Mouse (Mus musculus) forebrain, embryonic 14.5 days (tissue): ENCODE data around the gene Crocc. TPM values are rescaled to one million over a fixed set of nuclear protein-coding genes. Genes with fewer than 3 reads are reported as not detected.
A peak's percentile ranks its signal among the peaks of the same experiment; 100 is the strongest.

Experiments
- ATAC-seq: fragments of 200-750 bp; cut with Nextera tagmentation; 2 replicates; pipeline ENCODE4 v1.8.0; 2017; ENCODE audit warnings: mild to moderate bottlenecking, moderate library complexity
- DNase-seq: peaks from one replicate; pipeline ENCODE4 v3.0.0-alpha.2; 2015; ENCODE audit warnings: low spot score
- H3K27ac ChIP-seq: fragments of 300-500 bp; sonication (generic); 2 replicates; pipeline ENCODE4 v1.5.1; 2014; ENCODE audit warnings: low read depth, mild to moderate bottlenecking, control low read depth, low read length, moderate library complexity
- H3K27me3 ChIP-seq: fragments of 300-500 bp; sonication (generic); replicated peaks from 2 replicates; pipeline ENCODE4 v1.6.1; 2014; ENCODE audit warnings: low read length, control low read depth, mixed read lengths; ENCODE audit not compliant: control insufficient read depth, insufficient read depth
- H3K36me3 ChIP-seq: fragments of 300-500 bp; sonication (generic); 2 replicates; pipeline ENCODE4 v1.6.1; 2014; ENCODE audit warnings: low read length, control low read depth; ENCODE audit not compliant: control insufficient read depth, insufficient read depth
- H3K4me1 ChIP-seq: fragments of 300-500 bp; sonication (generic); 2 replicates; pipeline ENCODE4 v1.6.1; 2014; ENCODE audit warnings: antibody characterized with exemption, low read length, control low read depth; ENCODE audit not compliant: control insufficient read depth, insufficient read depth
- H3K4me2 ChIP-seq: fragments of 300-500 bp; sonication (generic); 2 replicates; pipeline ENCODE4 v1.6.1; 2014; ENCODE audit warnings: mild to moderate bottlenecking, control low read depth, low read length
- H3K4me3 ChIP-seq: fragments of 300-500 bp; sonication (generic); 2 replicates; pipeline ENCODE4 v1.5.1; 2014; ENCODE audit warnings: low read depth, low read length, control low read depth
- H3K9ac ChIP-seq: fragments of 300-500 bp; sonication (generic); 2 replicates; pipeline ENCODE4 v1.6.1; 2014; ENCODE audit warnings: mild to moderate bottlenecking, low read length, control low read depth, moderate library complexity
- H3K9me3 ChIP-seq: fragments of 300-500 bp; sonication (generic); replicated peaks from 2 replicates; pipeline ENCODE4 v1.6.1; 2016; ENCODE audit warnings: low read length, control low read depth, mixed read lengths; ENCODE audit not compliant: control insufficient read depth
- WGBS: fragments of 180-500 bp; shearing (Covaris S2); extraction: QIAGEN DNeasy Blood & Tissue Kit; methylation state at CpG from one replicate; pipeline ENCODE4 v1.1.7; 2014; 5-methylcytosine and 5-hydroxymethylcytosine counted together
- polyA plus RNA-seq: library from polyadenylated mRNA; unstranded; fragments of >200 nt; fragmentation: Nextera tagmentation; extraction: Ambion mirVana; gene quantifications from 2 replicates; pipeline ENCODE4 v1.2.1, GENCODE M21; 2014

Crocc gene
- polyA plus RNA-seq, 1 experiment from 2014 or later = 7.8 TPM

DNA sequence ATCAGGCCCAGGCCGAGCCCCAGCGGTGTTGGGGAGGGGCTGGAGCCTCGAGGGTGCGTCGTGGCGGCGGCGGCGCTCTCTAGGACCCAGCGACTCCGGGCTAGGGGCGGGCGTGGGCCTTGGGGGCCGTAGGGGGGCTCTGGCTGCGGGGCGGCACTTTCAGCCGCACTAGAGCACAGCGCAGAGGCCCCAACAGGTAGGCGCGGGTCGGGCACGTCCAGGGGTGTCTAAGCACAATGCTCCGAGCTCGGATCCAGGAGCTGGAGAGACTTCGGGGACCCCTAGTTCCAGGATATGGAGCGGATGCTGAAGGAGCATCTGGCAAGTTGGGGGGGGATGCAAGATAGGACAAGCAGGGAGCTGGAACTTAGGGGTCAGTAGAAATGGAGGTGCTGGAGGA, 49.8 kb downstream of the Crocc start:
- peak; percentile 87 for ATAC-seq
- DNase-seq = peak; percentile 82
- Histone ChIP-seq H3K27me3 (no peaks in the 10 kb centered on the region), H3K4me3 (peak overlapping the region; percentile 86), H3K9ac (peak overlapping the region; percentile 97), H3K4me1 (peaks cover 20% of the 10 kb centered on the region), H3K27ac (peak overlapping the region; percentile 89), H3K36me3 (peaks cover 51% of the 10 kb centered on the region), H3K9me3 (no peaks in the 10 kb centered on the region), H3K4me2 (peak overlapping the region; percentile 75)
- under 1% methylated on average over 26 of the region's 26 CpGs for WGBS

DNA sequence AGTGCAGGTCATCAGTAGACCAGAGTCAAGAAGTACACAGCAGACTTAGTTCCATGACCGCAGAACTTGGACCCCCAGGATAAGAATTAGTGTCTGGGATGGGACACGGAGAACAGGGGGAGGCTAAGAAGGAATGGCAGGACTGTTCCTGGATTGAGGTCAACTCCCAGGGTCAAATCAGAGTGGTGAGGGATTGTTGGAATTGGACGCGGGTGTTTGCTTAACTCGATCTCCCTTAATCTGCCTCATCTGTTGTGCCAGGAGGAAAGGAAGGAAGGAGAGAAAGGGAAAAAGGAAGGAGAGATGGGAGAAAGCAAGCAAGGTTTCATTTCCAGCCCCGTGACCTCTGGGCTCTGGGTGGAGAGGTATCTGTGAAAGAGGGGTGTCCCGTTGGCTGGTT, 50.2 kb downstream of the Crocc start, which contains the start of gene Mfap2:
Mfap2 (plus strand) TSS at position 301 of the 400 bp plus-strand sequence.
- Histone ChIP-seq H3K9ac (peak within 1 kb of the TSS; percentile 97), H3K27ac (peak within 1 kb of the TSS; percentile 89), H3K4me2 (peak within 1 kb of the TSS; percentile 75), H3K27me3 (no peaks in the 10 kb centered on the region), H3K4me1 (peaks cover 20% of the 10 kb centered on the region), H3K4me3 (peak within 1 kb of the TSS; percentile 86), H3K36me3 (peaks cover 51% of the 10 kb centered on the region), H3K9me3 (no peaks in the 10 kb centered on the region)
- WGBS = 18% methylated on average over 7 of the region's 7 CpGs
- DNase-seq (no peak), ATAC-seq (no peak)

DNA sequence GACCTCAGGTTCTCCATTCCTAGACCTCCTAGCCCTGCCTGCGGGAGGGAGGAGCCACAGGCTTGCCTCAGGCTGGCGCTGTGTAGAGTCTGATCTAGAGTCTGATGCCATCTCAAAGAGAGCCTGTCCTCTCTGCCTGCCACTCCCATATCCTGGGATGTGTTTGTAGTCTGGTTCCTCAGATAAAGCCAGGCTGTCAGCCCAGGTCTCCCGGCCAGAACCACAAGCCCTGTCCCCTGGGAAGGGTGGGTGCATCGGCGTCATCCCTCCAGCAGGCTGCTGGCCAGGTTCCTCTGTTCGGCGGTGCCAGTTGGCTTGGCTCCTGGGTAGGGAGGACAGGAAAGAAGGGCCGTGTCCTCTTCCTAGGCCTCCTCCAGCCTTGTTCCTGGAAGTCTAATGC, 52.3 kb downstream of the Crocc start:
- WGBS = 81% methylated on average over 8 of the region's 8 CpGs
- ATAC-seq (no peak), DNase-seq (no peak)
- Histone ChIP-seq H3K9ac (no peak overlapping the region), H3K4me2 (no peak overlapping the region), H3K27ac (no peak overlapping the region; the same call in 1 of the 2 replicates), H3K4me1 (peaks cover 20% of the 10 kb centered on the region), H3K27me3 (no peaks in the 10 kb centered on the region), H3K36me3 (peaks cover 51% of the 10 kb centered on the region), H3K9me3 (no peaks in the 10 kb centered on the region), H3K4me3 (no peak overlapping the region)

DNA sequence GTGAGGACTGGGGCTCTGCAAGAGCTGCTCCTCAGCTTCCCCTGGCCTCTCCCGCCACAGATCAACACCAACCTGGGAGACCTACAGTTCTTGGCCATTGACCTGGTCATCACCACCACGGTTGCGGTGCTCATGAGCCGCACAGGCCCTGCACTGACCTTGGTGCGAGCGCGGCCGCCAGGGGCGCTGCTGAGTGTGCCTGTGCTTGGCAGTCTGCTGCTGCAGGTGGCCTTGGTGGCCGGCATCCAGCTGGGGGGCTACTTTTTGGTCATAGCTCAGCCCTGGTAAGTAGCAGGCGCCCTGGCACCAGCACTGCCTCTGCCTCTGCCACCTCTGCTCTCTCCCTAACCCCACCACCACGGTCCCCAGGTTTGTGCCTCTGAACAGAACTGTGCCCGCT, 54.4 kb downstream of the Crocc start:
- WGBS = 78% methylated on average over 13 of the region's 13 CpGs
- no peak overlapping the region for H3K4me3 ChIP-seq
- H3K27me3 ChIP-seq = no peaks in the 10 kb centered on the region
- H3K9me3 ChIP-seq = no peaks in the 10 kb centered on the region
- H3K27ac ChIP-seq = no peak overlapping the region
- no peak overlapping the region for H3K9ac ChIP-seq
- peaks cover 5% of the 10 kb centered on the region; the same call in 1 of the 2 replicates for H3K4me1 ChIP-seq
- ATAC-seq = no peak
- H3K36me3 ChIP-seq = peaks cover 70% of the 10 kb centered on the region
- no peak overlapping the region for H3K4me2 ChIP-seq
- no peak for DNase-seq

DNA sequence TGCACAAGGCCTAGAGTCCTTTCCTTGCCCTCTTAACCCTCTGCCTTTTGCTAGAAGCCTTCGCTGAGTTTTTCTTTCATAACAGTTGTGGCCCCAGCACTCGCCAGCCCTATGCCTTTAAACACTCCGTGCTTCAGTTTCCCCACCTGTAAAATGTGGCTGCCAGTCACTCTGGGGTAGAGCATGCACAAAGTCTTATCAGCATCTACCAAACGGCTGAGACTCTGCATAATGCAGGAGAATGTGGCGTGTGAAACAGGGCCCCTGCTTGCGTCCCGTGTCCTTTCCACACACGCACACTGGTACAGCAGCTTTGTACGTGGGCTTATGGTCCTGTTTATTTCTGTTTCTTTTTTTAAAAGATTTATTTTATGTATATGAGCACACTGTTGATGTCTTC, 63.5 kb downstream of the Crocc start:
- H3K4me1 ChIP-seq = no peaks in the 10 kb centered on the region
- no peak for ATAC-seq
- no peak overlapping the region for H3K9ac ChIP-seq
- DNase-seq = no peak
- H3K9me3 ChIP-seq = no peaks in the 10 kb centered on the region
- no peaks in the 10 kb centered on the region for H3K27me3 ChIP-seq
- H3K36me3 ChIP-seq = peaks cover 96% of the 10 kb centered on the region
- H3K27ac ChIP-seq = no peak overlapping the region
- H3K4me3 ChIP-seq = no peak overlapping the region
- no peak overlapping the region for H3K4me2 ChIP-seq
- 95% methylated on average over 9 of the region's 9 CpGs for WGBS

DNA sequence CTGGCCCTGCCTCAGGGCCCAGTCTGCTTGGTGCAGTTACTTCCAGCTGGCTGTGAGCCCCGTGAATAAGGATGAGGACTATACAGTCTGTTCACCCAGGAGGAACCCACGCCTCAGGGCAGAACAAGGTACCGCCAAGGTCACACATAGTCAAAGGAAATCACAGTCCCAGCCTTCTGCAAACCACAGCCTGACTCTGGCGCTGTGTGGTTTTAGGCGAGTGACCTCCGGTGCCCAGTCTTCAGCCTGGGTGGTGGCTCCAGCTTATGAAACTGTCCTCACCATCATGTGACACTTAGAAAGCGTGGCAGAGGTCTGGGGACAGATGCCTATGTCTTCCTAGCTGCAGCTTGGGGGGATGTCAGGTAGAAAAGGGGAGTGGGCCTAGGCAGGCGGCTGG, 64.5 kb downstream of the Crocc start:
- Histone ChIP-seq H3K4me1 (no peaks in the 10 kb centered on the region), H3K27ac (no peak overlapping the region), H3K36me3 (peaks cover 86% of the 10 kb centered on the region), H3K4me2 (no peak overlapping the region), H3K9me3 (no peaks in the 10 kb centered on the region), H3K9ac (no peak overlapping the region), H3K27me3 (no peaks in the 10 kb centered on the region), H3K4me3 (no peak overlapping the region)
- ATAC-seq = no peak
- 89% methylated on average over 8 of the region's 8 CpGs for WGBS
- no peak for DNase-seq

DNA sequence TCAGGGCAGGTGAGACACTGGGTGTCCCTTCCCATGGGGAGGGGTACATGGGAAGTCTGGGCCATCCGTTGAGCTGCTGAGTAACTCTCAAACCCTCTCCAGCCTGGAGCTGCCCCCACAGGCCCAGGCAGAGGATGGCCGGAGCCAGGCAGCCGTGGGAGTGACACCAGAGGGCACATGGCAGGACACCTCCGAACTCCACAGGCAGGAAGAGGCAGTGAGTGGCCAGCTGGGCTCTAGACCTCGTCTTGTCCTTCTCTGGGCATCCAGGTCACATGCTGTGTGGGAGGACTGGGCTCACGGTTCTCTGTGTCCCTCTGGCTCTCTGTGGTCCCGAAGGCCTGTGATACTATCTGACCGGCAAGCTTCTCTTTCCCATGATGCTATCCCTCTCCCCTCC, 66.5 kb downstream of the Crocc start:
- 89% methylated on average over 8 of the region's 8 CpGs for WGBS

DNA sequence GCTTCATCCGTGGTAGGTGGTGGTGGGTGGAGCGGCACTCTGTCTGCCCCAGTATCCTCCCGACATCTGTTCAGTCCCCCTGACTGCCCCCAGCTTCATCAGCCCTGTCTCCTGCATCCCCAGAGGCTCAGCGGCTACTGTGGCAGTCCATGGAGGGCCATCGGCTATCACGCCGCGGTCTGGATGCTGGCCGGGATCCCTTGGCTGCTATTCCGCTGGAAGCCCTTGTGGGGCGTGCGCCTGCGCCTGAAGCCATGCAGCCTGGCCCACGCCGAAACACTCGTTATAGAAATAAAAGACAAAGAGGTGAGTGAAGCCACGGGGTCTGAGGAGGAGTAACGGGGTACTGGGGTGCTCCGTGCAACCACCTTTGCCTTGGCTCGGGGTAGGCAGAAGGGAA, 68.1 kb downstream of the Crocc start:
- no peak for ATAC-seq
- no peaks in the 10 kb centered on the region for H3K9me3 ChIP-seq
- 85% methylated on average over 20 of the region's 20 CpGs for WGBS

More for the DNA sequence above, 66.5 kb downstream of the Crocc start:
- Histone ChIP-seq H3K36me3 (peaks cover 73% of the 10 kb centered on the region), H3K4me2 (no peak overlapping the region), H3K9ac (no peak overlapping the region), H3K4me3 (no peak overlapping the region), H3K27me3 (no peaks in the 10 kb centered on the region), H3K27ac (no peak overlapping the region), H3K4me1 (no peaks in the 10 kb centered on the region; the same call in 1 of the 2 replicates), H3K9me3 (no peaks in the 10 kb centered on the region)
- ATAC-seq (no peak), DNase-seq (no peak)

DNA sequence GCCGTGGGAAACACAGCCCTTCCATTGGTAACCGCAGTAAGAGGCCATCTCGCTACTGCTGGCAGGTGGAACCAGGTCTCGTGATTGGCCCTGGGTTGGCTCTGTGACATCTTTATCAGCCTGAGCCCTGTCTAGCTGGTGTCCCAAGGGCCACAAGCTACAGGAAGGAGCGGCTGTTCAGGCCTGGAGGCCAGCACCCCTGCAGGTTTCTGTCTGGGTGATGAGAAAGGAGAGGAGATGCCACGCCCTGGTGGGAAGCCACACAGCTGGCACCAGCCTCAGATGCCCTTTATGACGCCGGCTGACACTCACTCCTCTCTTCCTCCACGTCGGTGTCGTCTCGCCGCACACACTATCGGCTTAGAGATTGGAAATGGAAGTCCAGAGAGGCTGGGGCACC, 70.9 kb downstream of the Crocc start:
- WGBS = 97% methylated on average over 14 of the region's 14 CpGs
- DNase-seq (no peak), ATAC-seq (no peak)
- Histone ChIP-seq H3K9ac (no peak overlapping the region), H3K27me3 (no peaks in the 10 kb centered on the region), H3K27ac (no peak overlapping the region), H3K36me3 (peaks cover 31% of the 10 kb centered on the region), H3K4me1 (peaks cover 11% of the 10 kb centered on the region), H3K9me3 (no peaks in the 10 kb centered on the region), H3K4me3 (no peak overlapping the region), H3K4me2 (no peak overlapping the region)

More for the DNA sequence above, 68.1 kb downstream of the Crocc start:
- H3K9ac ChIP-seq = no peak overlapping the region
- no peak overlapping the region for H3K4me3 ChIP-seq
- H3K36me3 ChIP-seq = peaks cover 59% of the 10 kb centered on the region
- no peaks in the 10 kb centered on the region for H3K27me3 ChIP-seq
- DNase-seq = no peak
- peaks cover 11% of the 10 kb centered on the region for H3K4me1 ChIP-seq
- no peak overlapping the region for H3K27ac ChIP-seq
- H3K4me2 ChIP-seq = no peak overlapping the region
